Mouse (Mus musculus) neural tube, embryonic 11.5 days (tissue): ENCODE measurements around the gene Cd300e. TPM values are rescaled to one million over a fixed set of nuclear protein-coding genes. Genes with fewer than 3 reads are reported as not detected.

ENCODE experiments used
- ATAC-seq: fragments of 200-750 bp; cut with Nextera tagmentation; 2 replicates; pipeline ENCODE4 v1.8.0; 2017; ENCODE audit warnings: moderate number of reproducible peaks, mild to moderate bottlenecking, moderate TSS enrichment, moderate library complexity; ENCODE audit not compliant: insufficient read depth, low FRiP score, low TSS enrichment
- DNase-seq: peaks from one replicate; pipeline ENCODE4 v3.0.0-alpha.2; 2015; ENCODE audit warnings: low spot score
- H3K27ac ChIP-seq: fragments of 300-500 bp; sonication (generic); 2 replicates; pipeline ENCODE4 v1.5.1; 2014; ENCODE audit warnings: low read depth, mild to moderate bottlenecking, low read length
- H3K27me3 ChIP-seq: fragments of 300-500 bp; sonication (generic); 2 replicates; pipeline ENCODE4 v1.6.1; 2014; ENCODE audit warnings: mild to moderate bottlenecking, low read length, mixed read lengths; ENCODE audit not compliant: control insufficient read depth, insufficient read depth
- H3K36me3 ChIP-seq: fragments of 300-500 bp; sonication (generic); 2 replicates; pipeline ENCODE4 v1.6.1; 2014; ENCODE audit warnings: mild to moderate bottlenecking, low read length, moderate library complexity, mixed read lengths; ENCODE audit not compliant: control insufficient read depth, insufficient read depth
- H3K4me1 ChIP-seq: fragments of 300-500 bp; sonication (generic); 2 replicates; pipeline ENCODE4 v1.6.1; 2014; ENCODE audit warnings: low read length, mixed read lengths; ENCODE audit not compliant: control insufficient read depth, insufficient read depth
- H3K4me2 ChIP-seq: fragments of 300-500 bp; sonication (generic); 2 replicates; pipeline ENCODE4 v1.6.1; 2014; ENCODE audit warnings: low read depth, mild to moderate bottlenecking, moderate library complexity
- H3K4me3 ChIP-seq: fragments of 300-500 bp; sonication (generic); 2 replicates; pipeline ENCODE4 v1.5.1; 2014; ENCODE audit warnings: low read depth, low read length
- H3K9ac ChIP-seq: fragments of 300-500 bp; sonication (generic); 2 replicates; pipeline ENCODE4 v1.6.1; 2014; ENCODE audit warnings: mild to moderate bottlenecking, low read length
- H3K9me3 ChIP-seq: fragments of 300-500 bp; sonication (generic); 2 replicates; pipeline ENCODE4 v1.6.1; 2016; ENCODE audit warnings: low read length; ENCODE audit not compliant: control insufficient read depth
- WGBS: fragments of 180-500 bp; shearing (Covaris S2); extraction: QIAGEN DNeasy Blood & Tissue Kit; methylation state at CpG from one replicate; pipeline ENCODE4 v1.1.7; 2014; 5-methylcytosine and 5-hydroxymethylcytosine counted together
- polyA plus RNA-seq: library from polyadenylated mRNA; unstranded; fragments of >200 nt; fragmentation: Nextera tagmentation; extraction: Ambion mirVana; gene quantifications from 2 replicates; pipeline ENCODE4 v1.2.1, GENCODE M21; 2014

Cd300e gene
- polyA plus RNA-seq, 1 experiment from 2014 or later = not detected

DNA sequence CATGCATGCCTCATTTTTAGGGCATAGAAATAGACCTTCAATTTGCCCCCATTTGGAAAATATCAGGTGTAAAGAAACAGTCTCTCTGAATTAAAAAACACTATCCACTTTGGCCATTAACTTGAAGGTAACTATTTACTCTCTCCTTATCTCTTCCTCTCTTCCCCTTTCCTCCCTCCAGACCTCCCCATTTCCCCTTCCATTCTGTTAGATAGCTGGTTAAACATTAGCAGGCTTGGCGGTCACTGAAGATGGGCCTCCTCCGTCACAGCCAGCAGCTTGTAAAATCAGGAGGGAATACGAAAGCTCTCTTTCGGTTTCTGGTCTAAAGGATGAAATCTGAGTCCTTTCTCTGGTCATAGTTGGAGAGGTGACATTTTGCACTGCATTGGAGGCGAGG is 13.9 kb upstream of the Cd300e start:
- Histone ChIP-seq H3K4me2 (no peak overlapping the region), H3K4me1 (peaks cover 10% of the 10 kb centered on the region), H3K9me3 (no peaks in the 10 kb centered on the region), H3K27me3 (no peaks in the 10 kb centered on the region; the same call in 1 of the 2 replicates), H3K27ac (no peak overlapping the region), H3K4me3 (no peak overlapping the region), H3K36me3 (no peaks in the 10 kb centered on the region), H3K9ac (no peak overlapping the region)
- 50% methylated on average over 5 of the region's 5 CpGs for WGBS
- ATAC-seq (no peak), DNase-seq (no peak)

DNA sequence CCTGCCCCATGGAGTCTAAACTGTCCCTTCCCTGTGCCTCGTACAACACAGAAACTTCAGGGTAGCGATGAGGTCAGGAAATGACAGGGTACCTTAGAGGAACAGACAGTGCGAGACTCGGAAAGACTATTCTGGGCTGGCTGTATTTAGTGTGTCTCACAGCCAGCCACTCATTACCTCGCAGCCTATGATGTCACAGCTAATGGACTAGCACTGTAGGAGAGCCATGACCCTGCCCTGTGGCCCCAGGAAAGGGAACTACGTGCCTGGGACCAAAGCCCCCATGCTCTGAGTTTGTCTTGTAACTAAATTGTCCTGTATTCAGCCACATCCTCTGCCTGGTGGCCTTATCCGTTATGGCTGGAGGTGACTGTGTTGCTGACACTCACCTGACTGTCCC is 13.4 kb upstream of the Cd300e start:
- Histone ChIP-seq H3K4me2 (no peak overlapping the region), H3K27me3 (no peaks in the 10 kb centered on the region; the same call in 1 of the 2 replicates), H3K9me3 (no peaks in the 10 kb centered on the region), H3K4me1 (peaks cover 15% of the 10 kb centered on the region), H3K36me3 (no peaks in the 10 kb centered on the region), H3K9ac (no peak overlapping the region), H3K27ac (no peak overlapping the region), H3K4me3 (no peak overlapping the region)
- ATAC-seq (no peak), DNase-seq (no peak)
- WGBS = 71% methylated on average over 7 of the region's 7 CpGs

DNA sequence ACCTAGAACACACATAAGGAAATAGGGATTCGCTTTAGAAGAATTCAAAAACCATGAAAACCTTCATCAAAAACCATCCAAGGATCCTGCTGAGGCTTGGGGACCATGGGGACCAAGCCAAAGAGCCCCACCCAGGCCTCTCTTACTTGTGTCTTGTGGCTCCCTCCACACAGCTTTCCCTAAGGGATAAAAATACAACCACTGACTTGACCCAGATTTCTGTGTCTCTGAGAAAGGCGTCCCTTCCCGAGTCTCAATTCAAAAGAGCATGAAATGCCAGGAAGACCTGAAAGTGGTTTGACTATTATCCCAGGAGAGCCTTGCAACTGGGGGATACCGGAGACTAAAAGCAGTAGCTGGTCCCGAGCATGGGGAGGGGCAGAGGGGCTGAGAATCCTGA is 11.0 kb upstream of the Cd300e start:
- no peak overlapping the region for H3K4me2 ChIP-seq
- H3K36me3 ChIP-seq = no peaks in the 10 kb centered on the region
- H3K27me3 ChIP-seq = peaks cover 5% of the 10 kb centered on the region
- ATAC-seq = no peak
- no peak overlapping the region for H3K4me3 ChIP-seq
- WGBS = 66% methylated on average over 5 of the region's 5 CpGs
- DNase-seq = no peak
- peaks cover 15% of the 10 kb centered on the region for H3K4me1 ChIP-seq
- no peak overlapping the region for H3K9ac ChIP-seq
- H3K27ac ChIP-seq = no peak overlapping the region
- no peaks in the 10 kb centered on the region for H3K9me3 ChIP-seq

DNA sequence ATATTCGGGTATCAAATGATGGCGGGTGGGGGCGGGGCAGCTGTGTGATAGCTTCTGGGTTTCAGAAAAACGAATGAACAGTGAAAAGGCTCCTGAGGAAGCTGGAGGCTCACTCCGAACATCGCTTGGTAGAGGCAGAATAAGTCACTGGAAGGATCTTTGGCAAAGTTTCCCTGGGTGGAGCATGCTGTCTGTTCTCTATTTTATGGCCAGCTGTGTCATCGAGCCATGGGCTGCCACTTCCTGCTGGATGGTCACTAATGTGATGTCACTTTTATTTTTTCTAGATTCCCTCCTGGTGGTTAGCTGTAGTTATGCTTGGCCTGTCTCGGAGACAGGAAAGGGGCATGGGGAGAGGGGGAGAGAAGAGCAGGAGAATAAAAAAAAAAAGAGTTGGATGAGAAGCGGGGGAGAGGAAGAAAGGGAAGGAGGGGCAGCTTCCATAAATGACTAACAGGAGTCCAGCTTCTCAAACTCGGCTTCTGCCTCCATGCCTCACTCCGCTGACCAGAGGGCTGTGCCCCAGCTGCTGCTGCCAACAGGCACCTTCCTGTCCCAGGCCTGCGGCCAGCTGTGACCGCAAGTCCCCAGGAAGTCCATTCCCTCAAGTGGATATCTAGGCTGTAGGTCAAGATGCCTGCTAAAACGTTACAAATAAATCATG is 9.8 kb upstream of the Cd300e start:
- Histone ChIP-seq H3K27me3 (peaks cover 5% of the 10 kb centered on the region), H3K9me3 (no peaks in the 10 kb centered on the region), H3K36me3 (no peaks in the 10 kb centered on the region), H3K4me2 (peak overlapping the region; percentile 27), H3K4me3 (no peak overlapping the region), H3K27ac (peak overlapping the region; percentile 58; the same call in 1 of the 2 replicates), H3K4me1 (peaks cover 15% of the 10 kb centered on the region), H3K9ac (no peak overlapping the region)
- DNase-seq (peak; percentile 45), ATAC-seq (no peak)
- WGBS = 13% methylated on average over 14 of the region's 14 CpGs

DNA sequence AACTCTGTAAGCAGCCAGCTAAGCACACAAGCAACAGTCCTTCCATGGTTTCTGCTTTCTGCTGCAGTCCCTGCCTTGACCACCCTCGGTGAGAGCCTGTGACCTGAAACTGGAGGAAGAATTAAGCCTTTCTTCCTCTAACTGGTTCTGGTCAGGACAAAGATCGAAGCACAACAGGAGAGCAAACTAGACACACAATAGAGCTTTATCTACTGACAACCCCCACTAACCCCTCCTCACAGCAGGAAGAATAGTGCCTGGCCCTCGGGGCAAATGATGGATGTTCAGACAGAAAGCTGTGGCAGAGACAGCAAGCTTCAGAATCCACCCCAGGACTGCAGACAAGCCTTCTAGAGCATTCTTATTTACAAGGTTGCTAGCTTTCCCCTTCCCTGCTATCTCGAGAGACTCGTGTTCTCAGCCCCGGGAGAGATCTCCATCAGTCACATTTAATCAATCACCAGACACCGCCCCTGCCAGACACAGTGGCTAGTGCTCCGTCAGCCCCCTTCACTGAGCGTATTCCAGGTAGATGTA is 9.1 kb upstream of the Cd300e start:
- WGBS = 7% methylated on average over 9 of the region's 9 CpGs

DNA sequence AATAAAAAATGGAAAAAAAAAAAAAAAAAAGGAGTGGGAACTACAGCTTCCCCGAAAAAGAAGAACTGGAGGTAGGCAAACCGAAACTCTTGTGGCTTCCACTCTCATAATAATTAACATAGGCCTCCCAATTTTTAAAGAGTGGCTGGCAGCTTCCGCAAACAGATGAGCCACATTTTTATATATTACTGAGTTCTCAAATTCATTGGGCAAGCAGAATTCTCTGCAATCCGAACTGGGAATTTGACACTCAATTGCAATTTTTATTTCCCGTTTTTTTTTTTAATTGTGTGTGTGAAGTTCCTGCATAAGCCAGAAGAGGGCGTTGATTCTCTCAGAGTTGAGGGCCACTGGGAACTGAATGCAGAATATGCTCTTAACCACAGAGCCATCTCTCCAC is 4.8 kb upstream of the Cd300e start:
- no peak overlapping the region for H3K4me2 ChIP-seq
- H3K4me3 ChIP-seq = no peak overlapping the region
- H3K36me3 ChIP-seq = no peaks in the 10 kb centered on the region
- no peak for DNase-seq
- H3K9ac ChIP-seq = no peak overlapping the region
- H3K27me3 ChIP-seq = peaks cover 5% of the 10 kb centered on the region
- ATAC-seq = no peak
- H3K4me1 ChIP-seq = peaks cover 11% of the 10 kb centered on the region
- no peak overlapping the region for H3K27ac ChIP-seq
- no peaks in the 10 kb centered on the region for H3K9me3 ChIP-seq
- 74% methylated on average over 6 of the region's 6 CpGs for WGBS

More for the DNA sequence above, 9.1 kb upstream of the Cd300e start:
- DNase-seq (peak; percentile 63), ATAC-seq (no peak)
- H3K36me3 ChIP-seq = no peaks in the 10 kb centered on the region
- H3K9ac ChIP-seq = no peak overlapping the region
- peaks cover 5% of the 10 kb centered on the region for H3K27me3 ChIP-seq
- H3K4me3 ChIP-seq = no peak overlapping the region
- H3K9me3 ChIP-seq = no peaks in the 10 kb centered on the region
- peaks cover 15% of the 10 kb centered on the region for H3K4me1 ChIP-seq
- H3K27ac ChIP-seq = peak overlapping the region; percentile 58; the same call in 1 of the 2 replicates
- H3K4me2 ChIP-seq = peak overlapping the region; percentile 27

DNA sequence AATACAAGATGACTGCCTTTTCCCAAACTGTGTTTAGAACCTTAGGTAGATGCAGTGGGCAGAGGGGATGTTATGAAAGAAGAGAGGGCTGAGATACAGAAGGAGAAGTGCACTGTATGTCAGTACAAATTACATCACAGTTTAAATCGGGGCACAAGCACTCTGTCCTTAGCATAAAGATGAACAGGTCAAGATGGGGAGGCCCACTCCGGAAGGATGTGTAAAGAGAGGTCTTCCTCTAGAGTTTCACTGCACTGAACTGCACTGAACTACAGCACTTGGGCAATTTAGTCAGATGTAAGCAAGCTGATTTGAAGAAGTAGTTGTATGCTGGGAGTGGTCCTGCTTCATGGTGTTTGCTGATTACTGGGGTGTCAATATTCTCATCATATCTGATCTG is 2.2 kb downstream of the Cd300e start:
- Histone ChIP-seq H3K27me3 (no peaks in the 10 kb centered on the region), H3K9me3 (no peaks in the 10 kb centered on the region), H3K4me3 (no peak overlapping the region), H3K4me2 (no peak overlapping the region), H3K9ac (no peak overlapping the region), H3K4me1 (no peaks in the 10 kb centered on the region), H3K27ac (no peak overlapping the region), H3K36me3 (no peaks in the 10 kb centered on the region)
- DNase-seq (no peak), ATAC-seq (no peak)
- 85% methylated on average over 2 of the region's 2 CpGs for WGBS

DNA sequence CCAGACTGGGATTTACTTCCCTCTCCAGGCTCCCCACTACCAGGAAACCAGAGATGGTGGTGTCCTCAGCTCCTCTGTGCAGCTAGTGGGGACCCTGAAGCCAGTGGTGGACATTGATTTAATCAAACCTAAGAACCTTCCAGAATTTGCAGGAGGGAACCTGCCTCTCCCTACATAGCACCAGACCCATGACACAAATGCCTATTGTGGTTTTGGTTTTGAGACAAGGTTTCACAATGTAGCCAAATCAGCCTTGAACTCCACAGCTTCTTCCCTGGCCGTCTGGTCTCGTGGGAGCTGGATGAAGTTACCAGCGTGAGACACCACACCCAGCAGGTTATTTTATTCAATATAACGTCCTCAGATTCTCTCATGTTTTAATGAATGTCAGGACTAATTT is 3.3 kb downstream of the Cd300e start:
- DNase-seq = no peak
- Histone ChIP-seq H3K9ac (no peak overlapping the region), H3K9me3 (no peaks in the 10 kb centered on the region), H3K4me3 (no peak overlapping the region), H3K27ac (no peak overlapping the region), H3K36me3 (no peaks in the 10 kb centered on the region), H3K4me2 (no peak overlapping the region), H3K4me1 (no peaks in the 10 kb centered on the region), H3K27me3 (no peaks in the 10 kb centered on the region)
- ATAC-seq = no peak
- WGBS = 74% methylated on average over 4 of the region's 4 CpGs

DNA sequence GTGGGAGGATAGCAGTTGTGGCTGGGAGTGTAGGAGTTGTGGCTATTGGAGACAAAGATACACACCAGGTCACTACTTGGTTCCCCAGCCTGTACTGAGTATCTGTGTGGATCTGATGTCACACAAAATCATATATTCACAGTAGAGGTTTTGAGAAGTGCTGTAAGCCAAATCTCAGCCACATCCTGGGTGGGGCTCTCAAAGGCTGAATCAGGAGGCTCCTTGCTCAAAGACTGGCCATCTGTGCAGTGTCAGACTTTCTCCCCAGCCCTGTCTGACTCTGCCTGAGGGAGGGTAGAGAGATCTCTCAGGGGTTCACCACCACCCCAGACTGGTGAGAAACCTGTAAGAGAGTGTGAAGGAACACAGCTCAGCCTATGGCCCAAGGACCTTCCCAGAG is 7.4 kb downstream of the Cd300e start:
- H3K4me3 ChIP-seq = no peak overlapping the region
- ATAC-seq (no peak), DNase-seq (no peak)
- H3K4me1 ChIP-seq = no peaks in the 10 kb centered on the region
- H3K27me3 ChIP-seq = no peaks in the 10 kb centered on the region
- H3K4me2 ChIP-seq = no peak overlapping the region
- no peak overlapping the region for H3K9ac ChIP-seq
- H3K9me3 ChIP-seq = no peaks in the 10 kb centered on the region
- no peaks in the 10 kb centered on the region for H3K36me3 ChIP-seq
- H3K27ac ChIP-seq = no peak overlapping the region
